Mouse (Mus musculus) right cerebral cortex, adult 2 months (tissue): Measurements from ENCODE around the gene Pdzrn4.
"Not testable (repeated sequence)": the region's sequence is repeated elsewhere in the genome, so short reads cannot be mapped to it uniquely, and the experiment has no call there.

Experiments
- DNase-seq, 2 experiments: peaks; one replicate each; pipeline ENCODE4 v3.0.0; 2021 to 2022; ENCODE audit warnings: low spot score in 2 of 2

Pdzrn4 gene

DNA sequence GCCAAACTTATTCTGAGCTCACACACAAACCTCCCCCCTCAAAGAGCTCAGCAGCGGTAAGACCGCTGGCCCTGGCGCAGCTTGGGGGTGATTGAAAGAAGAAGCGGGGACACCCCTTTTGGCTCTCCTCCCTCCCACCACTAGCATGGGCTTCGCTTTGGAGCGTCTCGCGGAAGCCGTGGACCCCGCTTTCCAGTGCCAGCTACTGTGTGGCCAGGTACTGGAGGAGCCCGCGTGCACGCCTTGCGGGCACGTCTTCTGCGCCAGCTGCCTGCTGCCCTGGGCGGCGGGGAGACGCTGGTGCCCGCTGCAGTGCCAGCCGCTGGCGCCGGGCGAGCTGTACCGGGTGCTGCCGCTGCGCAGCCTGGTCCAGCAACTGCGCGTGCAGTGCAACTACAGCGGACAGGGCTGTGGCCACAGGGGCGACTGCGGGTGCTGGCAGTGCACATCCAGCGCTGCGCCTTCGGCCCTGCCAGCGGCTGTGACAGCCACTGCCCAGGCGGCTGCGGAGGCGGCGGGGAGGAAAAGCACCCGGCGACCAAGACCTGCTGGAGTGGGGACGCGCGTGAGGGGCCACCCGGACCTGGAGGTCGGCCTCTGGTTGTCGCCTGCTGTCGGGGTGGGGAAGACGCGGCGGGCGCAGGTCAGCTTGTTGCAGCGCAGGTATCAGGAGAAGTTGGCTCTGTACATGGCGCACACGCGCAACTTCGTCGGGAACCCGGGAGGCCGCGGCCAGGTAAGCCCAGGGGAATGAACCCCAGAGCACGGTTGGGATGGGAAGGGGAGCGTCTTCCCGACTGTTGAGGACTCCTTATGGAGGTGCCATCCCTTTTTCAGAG, at the start of gene Pdzrn4:
TSS of gene Pdzrn4 (plus strand) at position 112 of the 839 bp plus-strand sequence.
- DNase-seq: peak; percentile 48 to 50

DNA sequence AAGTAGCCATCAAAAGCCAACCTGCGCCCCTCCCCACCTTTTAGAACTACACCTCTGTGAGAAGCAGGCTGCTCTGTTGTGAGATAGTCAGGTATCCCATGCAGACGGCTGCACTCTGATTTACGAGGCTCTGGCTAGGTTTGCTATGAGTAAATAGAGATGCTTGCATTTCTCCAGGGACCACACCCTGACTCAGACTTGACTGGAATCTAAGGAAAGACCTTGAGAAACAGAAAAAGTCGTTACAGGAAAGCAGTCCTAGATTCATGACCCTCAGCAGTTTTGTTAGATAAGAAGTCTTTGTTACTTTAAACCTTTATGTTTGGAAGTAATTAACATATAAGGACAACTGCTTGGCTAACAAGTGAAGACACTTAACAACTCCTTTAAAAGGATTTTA, 49.3 kb upstream of the Pdzrn4 start:
- no peak for DNase-seq

DNA sequence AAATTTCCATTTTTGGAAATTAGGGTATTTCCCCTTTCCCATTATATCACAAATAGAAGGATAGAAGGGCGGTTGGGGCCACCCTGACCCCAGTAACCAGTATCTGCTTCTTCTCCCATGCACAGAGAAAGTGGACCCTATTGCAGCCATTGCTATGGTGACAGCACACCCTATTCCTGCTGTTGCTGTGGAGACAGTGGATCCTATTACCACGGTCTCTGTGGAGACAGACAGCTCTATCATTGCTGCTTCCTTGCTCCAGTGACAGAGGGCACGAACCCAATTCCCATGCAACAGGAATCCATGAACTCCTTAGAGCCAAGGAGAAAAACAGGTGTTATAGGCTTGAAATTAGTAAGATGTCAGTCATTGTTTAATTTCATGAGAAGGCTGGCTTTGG, 48.8 kb upstream of the Pdzrn4 start:
- peak in 1 of 2 experiments; percentile 37 for DNase-seq

DNA sequence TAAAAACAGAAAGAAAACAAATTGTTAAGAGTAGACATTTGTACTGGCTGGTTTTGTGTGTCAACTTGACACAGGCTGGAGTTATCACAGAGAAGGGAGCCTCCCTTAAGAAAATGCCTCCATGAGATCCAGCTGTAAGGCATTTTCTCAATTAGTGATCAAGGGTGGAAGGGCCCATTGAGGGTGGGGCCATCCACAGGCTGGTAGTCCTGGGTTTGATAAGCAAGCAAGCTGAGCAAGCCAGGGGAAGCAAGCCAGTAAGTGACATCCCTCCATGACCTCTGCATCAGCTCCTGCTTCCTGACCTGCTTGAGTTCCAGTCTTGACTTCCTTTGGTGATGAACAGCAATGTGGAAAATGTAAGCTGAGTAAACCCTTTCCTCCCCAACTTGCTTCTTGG, 48.2 kb upstream of the Pdzrn4 start:
- not testable (repeated sequence) for DNase-seq

DNA sequence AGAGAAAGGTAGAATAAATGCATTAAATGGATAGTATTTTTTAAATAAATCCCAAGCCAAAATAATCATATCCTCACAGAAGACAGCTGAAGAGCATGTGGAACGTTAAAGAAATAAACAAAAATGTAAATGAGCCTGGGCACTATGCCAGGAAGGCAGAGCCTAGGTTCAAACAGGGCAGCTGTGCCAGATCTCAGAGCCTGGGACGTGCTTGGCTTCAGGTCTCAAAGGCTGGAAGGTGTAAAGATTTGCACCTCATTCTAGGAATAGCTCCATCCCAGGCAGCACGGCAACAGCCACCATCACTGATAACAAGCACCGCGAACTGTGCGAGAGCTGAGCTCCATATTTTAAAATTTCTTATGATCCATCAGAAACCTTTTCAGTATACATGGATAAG, 32.5 kb upstream of the Pdzrn4 start:
- DNase-seq: no peak

DNA sequence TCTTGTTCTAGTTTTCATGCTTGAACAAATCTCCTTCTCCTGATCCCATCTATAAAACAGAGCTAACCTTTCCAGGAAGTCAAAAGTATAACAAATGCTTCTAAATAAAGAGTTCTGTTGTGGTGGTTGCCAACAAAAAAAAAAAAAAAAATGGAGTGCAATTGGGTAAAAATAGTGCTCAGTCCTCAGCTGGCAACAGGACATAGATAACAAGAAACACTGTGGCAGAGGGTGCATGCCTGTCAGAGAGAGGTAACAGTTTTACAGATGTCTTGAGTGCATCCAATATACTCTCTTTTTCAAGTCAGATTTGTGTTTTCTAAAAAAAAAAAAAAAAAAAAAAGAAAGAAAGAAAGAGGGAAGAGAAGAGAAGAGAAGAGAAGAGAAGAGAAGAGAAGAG, 32.1 kb upstream of the Pdzrn4 start:
- no peak for DNase-seq

DNA sequence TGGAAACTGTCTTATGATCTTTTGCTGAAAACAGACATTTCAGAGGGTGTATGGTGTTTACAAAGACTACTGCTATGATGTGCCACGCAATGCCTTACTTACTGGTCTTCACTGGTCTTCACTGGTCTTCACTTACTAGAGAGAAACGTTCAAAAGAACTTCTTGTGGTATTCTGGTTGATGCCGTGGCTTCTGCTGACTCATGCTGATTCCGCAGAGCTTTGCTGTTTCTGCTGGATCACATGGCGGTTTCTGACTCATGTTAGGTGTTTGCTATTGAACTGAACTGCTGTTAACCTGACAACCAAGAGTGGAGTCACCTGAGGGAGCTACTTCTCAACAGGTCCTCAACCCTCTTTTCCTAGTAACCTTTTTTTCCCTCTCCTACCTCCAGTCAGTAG, 1.9 kb upstream of the Pdzrn4 start:
- no peak for DNase-seq

DNA sequence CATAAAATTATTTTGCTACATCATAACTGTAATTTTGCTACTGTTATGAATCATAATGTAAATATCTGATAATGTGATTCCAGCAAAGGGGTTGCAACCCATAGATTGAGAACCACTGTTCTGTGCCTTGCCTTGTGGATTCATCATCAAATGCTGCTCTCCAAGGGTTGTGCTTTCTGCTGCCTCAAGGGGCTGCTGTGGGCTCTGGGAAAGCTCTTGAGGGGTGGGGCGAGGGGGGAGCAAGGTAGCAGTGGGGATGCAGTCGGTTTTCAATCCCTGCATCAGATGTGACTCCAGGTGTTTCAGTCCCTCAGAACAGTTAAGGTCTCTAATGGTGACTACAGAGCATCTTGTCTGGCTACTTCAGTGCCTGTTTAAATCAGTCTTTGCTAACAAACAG, 2.1 kb downstream of the Pdzrn4 start:
- DNase-seq: peak; percentile 17 to 29

DNA sequence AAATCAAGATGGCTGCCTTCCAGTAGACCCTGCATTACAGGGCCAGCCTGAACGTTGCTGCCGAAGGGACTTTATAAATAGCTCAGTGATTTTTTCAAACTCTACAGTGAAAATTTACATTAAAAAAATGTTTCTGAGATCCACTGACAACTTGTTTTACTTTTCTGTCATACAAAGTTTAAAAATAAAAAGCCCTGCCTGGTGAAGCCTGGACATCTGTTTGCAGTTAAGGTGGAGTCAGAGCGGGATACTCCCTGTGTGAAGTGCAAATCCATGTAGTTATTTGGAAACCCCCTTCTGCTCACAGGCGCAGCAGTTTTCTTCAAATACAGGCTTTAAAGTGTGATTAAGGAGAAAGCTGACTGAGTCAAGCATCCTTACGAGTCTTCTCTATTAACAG, 2.6 kb downstream of the Pdzrn4 start:
- no peak for DNase-seq

DNA sequence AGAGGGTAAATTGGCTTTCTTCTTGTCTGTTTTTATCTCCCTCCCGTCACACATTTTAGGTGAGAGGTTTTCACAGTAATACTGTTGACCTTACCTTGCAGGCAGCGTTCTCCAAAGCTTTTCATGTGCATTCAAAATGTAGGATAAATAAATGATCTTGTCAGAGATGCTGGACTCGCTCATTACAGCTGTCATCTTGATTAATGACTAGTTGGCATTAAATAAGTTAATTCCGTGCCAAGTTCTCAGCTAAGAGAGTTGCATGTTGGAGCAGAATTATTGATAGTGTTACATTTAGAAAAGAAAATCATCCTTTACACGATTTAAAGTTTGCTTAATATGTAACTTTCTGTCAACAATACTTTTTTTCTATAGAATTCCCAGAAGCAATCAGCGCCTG, 4.9 kb downstream of the Pdzrn4 start:
- no peak for DNase-seq

DNA sequence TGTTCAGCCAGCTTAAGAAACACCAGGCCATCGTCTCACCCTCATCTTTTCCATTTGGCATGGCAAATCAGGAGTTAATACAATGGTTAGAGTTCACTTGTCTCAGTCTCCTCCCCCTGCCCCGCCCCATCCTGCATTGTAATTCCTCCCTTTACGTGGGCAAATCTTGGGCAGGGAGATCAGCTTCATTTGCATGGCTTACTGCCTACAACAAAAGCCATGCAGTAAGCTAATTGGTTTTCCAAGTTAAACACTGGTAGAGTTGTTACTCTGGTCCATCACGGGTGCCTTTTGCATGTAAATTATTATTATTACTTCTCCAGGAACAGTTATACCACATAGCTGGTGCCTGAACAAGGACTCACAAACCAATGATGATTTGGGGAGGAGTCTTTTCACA, 18.6 kb downstream of the Pdzrn4 start:
- DNase-seq: no peak

DNA sequence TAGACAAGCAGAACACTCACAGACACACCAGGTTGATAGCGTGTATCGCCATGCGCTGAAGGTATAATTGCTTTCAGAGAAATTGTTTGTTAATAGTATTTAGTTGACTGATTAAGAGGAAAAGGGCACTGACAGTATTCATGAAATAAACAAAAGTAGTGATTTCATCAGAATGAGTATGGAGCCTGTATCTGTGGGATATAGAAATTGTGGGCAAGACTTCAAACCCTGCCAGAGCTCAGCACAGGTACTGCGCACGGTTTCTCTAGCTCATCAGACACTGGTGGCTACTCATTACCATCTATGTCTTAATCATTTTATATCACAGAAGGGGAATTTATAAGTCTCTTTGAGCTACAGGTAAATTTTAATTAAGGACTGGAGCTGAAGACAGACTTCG, 19.5 kb downstream of the Pdzrn4 start:
- no peak for DNase-seq

DNA sequence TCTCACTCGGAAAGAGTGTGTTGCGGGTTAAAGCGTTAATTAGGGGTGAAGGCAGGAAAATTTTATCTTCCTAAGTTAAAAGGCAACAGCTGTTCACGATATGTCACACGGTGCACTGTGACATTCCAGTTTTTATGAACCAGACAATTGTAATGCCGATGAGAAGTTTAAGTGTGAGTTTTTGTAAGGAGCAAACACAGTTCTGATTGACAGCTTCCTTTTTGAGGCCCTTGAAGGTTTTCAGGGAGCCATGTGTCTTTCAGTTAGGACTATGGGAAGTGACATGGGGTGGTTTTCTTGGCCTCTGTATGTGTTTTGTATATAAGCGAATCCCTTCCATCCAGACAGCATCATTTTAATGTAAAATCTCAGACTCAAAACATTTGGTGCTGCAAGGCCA, 20.0 kb downstream of the Pdzrn4 start:
- no peak for DNase-seq

DNA sequence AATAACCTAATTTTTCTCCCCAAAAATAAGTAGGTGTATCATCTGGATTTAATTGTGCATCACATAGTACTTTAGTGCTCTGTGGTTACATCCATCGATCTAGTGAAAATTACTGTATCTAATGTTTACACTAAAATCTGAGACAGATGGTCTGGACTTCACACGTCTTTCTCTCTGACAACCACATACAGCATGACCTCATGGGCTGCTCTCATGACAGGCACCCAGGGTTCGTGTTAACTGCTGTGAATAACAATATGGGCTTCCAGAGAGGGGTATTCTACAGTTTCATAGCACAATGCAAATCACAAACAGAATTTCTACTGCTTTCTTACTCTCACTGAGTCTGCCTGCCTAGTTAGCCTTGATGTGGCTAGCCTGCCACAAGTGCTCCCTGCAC, 20.4 kb downstream of the Pdzrn4 start:
- no peak for DNase-seq

DNA sequence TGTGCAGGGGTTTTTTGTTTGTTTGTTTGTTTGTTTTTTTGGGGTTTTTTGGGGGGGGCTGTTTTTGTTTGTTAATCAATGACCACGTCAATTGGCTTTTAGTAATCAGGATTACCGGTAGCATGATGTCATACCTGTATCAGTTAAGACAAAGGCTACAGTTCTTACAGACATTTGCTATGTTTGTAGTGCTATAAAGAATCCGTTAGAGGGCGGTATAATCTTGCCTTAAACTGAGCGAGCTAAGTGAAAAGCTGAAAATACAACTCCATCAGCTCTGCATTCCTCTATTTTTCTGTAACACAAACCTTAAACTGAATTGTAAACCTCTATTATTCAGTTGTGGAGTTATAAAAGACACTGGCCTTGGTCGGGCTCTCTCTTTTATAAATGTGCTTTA, 37.9 kb downstream of the Pdzrn4 start:
- no peak for DNase-seq

DNA sequence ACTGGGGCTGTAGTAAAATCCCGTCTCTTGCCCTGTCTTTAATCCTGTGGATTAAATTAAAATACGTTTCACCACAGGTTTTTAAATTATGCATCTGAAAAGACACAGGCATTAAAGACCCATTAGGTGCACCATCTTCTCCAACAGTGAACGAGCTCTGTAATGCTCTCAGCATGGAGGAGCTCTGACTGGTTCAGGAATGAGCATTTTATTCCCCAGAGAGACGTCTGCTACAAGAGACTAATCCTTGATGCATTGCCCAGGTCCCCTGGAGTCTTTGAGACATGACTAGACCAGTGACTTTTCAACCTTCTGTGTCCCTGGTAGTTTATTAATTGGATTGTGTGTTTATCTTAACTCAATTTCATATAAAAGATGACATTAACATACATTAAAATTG, 38.6 kb downstream of the Pdzrn4 start:
- DNase-seq: no peak

DNA sequence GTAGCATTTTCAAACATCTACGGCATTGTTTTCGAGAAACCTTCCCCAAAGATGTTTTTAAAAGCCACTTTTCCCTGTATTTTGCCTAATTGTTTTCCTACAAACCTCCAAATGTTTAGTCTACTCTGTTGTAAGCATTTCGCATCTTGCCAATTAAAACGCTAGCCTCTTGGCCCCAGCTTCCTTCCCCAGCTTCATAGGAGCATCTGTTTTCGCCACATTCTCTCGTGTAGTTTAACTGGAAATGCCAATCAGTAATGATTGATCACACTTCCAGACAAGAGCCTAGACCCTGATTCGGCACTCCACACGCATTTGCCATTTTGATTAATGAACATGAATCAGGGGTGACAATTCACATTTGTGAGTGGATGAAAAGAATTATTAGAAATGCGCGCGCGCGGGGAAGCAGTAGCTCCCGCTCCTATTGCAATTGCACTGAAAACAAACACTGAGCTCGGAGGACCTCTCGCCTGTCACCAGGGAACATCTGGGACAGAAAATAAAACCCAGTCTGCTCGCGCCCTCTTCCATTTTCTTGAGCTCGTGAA, 45.0 kb downstream of the Pdzrn4 start:
- DNase-seq: no peak

DNA sequence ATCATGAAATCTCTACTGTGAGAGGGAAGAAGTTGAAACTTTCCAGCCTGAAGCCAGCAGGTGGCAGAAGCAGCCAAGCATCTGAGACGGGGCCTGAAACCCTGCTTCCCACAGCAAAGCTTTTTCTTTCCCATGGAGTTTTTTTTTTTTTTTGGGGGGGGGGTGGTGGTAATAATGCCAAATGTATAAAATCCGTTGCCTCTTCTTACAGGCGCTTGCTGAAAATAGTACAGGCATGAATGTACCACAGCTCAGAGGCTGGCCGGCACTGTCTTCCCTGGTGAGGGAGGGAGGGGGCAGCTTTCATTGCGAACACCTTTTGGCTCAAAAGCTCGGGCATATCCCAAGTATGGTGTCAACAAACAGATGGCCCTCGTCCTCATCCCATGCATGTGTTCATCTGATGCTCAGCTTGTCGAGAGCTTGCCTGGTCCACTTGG, 51.0 kb downstream of the Pdzrn4 start:
- DNase-seq: peak; percentile 61 to 62

DNA sequence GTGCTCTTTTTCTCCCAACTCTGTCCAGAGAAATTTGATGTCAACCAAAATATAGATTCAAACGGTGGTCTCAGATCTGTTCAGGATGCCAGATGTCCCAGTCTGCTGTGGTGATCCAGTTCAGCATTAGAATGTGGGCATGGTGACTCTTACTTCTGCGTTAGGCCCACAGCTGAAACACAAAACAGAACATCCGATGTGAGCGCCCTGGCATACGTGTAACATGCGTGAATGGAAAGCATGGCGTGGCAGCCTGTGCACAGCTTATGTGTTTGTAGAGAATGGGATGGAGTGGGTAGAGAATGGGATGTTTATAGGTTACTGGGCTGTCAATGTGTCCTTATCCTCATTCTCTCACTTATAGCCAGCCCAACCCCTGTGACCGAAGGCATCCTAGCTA, 52.4 kb downstream of the Pdzrn4 start:
- no peak for DNase-seq

DNA sequence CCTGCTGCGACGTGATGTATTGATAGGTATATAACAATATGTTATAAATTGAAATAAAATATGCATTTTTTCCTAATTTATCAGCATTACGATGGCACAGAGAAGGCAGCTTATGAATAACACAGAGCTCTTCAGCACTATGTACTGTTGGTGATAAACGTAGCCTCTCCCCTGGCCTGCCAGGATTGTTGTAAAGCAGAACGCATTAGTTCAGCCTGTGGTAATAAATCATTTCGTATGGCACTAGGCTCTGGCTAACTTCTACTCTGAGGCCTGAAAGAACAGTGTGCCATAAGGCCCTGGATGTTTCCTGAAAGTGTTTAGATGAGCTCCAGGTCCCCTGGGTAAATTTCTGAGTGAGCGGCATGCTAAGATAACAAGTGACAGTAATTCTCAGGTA, 55.9 kb downstream of the Pdzrn4 start:
- no peak for DNase-seq

DNA sequence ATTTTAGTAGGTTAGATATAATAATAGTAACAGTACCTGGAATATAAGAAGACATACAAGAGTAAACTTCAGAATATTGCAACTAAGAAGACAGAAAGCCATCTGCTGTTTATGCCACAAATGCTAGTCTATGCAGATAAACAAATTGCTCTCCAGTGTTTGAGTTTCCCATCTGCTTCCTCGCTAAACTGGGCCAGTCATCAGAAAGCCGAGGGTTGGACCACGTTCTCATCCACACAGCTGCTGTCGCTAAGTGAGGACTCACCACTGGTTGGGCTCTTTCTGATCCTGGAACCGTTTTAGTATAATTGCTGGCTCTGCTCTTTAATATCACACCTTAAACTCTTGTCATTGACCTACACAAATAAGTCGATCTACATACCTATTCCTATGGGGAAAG, 85.5 kb downstream of the Pdzrn4 start:
- peak; percentile 25 to 34 for DNase-seq

DNA sequence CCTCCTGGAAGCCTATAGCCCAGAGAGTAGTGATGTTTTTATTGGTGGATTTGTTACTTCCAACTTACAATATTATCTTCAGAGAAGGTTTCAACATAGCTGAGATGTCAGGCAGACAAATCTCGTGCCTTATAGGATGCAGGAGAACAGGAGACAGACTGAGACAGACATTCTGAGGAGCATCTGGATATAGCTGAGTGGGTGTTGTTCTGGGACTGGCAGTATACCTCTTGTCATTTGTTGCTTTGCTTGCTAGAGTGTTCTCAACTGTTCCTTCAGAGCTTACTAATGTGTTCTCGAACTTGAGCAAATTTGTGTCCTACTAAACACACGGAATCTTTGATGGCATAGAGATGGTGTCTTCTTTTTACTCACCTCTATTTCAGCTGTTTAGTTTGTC, 94.7 kb downstream of the Pdzrn4 start:
- peak in 1 of 2 experiments; percentile 10 for DNase-seq

DNA sequence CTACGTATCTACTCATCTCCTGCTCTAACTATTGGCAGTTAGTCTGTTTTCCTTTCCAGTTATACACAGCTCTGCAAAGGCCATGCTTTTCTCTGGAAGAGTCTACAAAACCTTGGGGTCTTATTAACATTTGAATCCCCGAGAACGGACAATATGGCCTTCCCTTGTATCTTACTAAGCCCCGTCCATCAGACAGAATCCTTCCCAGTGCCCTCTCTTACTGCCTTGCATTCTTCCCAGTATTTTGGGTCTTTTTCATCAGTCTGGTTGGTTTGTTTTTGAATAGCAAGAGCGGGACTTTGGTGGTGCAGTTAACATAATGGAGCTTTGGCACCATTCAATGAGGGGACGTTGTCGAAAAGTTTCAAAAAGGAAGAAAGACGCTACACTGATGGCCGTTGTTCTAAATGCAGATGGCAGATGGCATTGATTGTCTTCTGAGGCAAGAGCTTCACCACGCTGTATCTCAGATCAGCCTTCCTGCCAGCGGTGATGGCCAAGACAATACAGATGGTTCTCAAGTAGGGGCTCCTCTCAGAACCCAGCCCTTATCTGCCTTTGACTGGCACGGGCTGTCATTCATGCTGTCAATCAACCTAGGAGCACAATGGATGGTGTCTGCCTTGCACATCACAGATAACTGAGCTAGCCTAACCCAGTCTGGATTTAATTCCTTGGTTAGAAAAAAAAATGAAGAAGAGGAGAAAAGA, 98.9 kb downstream of the Pdzrn4 start:
- no peak for DNase-seq
